Mouse (Mus musculus) frontal cortex, adult 2 months (tissue): Measurements from ENCODE around the gene Syn3. TPM values are rescaled to one million over a fixed set of nuclear protein-coding genes. Genes with fewer than 3 reads are reported as not detected.

ENCODE experiments used
- DNase-seq, 2 experiments: peaks; one replicate each; pipeline ENCODE4 v3.0.0; 2022; ENCODE audit warnings: low spot score in 1 of 2; ENCODE audit errors: extremely low spot score in 1 of 2
- polyA plus RNA-seq: library from polyadenylated mRNA; depleted of rRNA; stranded (reverse); fragments of >200 nt; gene quantifications from 2 replicates; pipeline ENCODE4 v1.2.3, GENCODE M21; 2012

Syn3 gene
- polyA plus RNA-seq, 1 experiment: 10.4 TPM

DNA sequence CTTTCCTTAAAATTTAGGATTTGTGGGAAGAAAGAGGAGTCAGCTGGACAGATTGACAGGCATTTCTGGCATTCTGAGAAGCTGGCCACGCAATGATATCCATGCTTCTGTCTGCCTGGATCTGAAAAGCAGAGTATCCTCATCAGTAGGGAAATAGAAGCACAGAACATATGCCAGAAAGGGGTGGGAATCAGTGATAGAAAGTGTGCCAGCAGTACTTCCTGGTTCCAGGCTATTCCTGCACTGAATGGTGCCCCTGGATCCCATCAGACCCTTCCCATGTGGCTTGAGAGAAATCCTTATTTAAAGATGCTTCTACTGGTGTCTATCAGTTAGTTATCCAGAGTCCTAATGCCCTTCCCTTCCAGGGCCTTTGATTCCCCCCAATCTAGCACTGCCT is 249.4 kb downstream of the Syn3 start:
- DNase-seq: no peak

DNA sequence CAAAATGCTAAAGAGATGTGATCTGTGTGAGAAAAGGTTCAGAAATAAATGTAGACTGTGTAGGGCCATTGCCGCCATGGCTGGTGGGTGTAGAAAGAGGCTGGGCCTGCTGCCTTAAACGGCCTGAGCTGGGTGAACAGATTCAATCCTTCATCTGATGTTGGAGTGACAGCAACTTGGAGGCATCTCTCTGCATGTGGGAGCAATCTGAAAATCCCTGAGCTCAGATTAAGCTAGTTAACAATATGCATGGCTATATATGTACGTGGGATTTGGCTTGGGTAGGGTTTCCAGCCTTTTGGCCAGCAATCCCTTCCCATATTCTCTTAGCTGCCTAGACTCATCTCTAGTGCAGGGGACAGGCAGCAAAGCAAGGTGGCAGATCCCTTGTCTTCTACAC is 249.9 kb downstream of the Syn3 start:
- DNase-seq: no peak

DNA sequence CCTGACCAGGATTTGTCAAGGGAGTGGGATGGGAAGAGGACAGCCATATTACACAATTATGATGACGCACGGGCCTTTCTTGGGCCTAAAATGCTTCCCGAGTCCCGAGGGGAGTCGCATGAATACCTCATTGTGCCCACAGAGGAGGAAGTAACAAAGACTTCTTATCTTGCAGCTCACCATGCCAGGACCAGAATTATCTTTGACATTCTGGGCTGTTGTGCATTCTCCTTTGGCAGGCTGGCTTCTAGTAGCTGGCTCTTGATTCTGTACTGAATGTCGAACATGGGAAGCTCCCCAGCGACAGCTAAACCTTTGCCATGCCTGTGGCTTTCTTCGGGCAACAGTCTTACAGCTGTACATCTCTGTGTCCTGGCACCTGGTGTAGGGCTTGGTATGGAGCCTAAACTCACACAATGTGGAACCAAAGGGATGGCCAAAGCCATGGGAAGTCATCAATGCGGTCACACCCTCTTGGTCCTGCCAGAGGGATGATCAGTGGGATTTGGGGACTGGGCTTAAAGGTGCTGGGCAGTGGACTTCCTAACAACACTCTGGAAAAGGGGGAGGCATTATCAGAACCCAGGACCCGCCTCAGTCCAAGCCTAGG is 250.5 kb downstream of the Syn3 start:
- DNase-seq: no peak

DNA sequence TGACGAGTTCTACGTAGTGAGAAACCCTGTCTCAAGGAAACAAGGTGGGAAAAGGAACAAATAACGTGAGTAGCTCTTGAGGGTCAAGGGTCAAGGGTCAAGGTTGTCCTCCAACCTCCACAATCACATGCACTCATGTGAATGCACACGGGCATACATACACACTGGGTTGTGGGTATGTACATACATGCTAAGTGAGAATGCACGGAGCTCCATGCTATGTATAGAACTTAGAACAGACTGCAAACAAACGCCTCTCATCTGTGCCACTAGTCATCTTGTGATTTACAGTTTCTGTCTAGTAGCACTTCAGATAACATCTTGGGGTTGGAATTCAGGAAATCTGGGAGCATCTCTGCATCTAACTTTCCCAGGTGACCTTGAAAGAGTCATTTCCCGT is 253.3 kb downstream of the Syn3 start:
- peak in 1 of 2 experiments; percentile 31 for DNase-seq

DNA sequence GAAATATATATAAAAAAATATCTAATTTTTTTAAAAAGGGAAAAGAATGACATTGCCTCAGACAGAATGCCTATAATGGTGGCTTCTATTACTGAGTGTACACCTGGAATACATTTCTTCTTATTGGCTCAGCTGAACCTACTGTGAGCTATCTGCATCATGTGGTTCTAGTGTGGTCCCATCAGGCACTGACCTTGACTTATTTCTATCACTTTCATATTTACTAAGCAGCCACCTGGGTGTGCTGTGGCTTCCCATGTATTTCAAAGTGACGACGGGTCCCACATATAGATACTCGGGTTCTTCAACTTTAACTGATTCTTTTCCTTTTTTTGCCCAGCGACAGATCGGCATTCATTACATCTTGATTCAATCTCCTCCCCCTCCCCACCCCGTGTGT is 255.2 kb downstream of the Syn3 start:
- DNase-seq: no peak

DNA sequence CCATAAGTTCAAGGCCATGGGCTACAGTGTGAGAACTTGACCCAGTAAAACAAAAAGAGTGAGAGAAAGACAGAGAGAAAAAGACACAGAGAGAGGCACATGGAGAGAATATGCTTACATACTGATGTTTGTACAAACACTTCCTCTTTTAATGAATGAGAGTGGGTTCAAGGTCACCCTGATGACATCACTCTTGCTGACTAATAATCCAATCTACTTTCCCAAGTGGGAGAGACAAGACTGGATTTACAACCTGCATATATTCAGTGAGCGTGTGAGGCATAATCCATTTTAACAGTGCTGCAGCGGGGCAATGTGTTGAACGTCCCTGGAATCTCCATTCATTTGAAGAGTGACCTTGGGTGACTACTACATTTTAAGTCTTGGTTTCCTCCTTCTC is 256.0 kb downstream of the Syn3 start:
- DNase-seq: no peak

DNA sequence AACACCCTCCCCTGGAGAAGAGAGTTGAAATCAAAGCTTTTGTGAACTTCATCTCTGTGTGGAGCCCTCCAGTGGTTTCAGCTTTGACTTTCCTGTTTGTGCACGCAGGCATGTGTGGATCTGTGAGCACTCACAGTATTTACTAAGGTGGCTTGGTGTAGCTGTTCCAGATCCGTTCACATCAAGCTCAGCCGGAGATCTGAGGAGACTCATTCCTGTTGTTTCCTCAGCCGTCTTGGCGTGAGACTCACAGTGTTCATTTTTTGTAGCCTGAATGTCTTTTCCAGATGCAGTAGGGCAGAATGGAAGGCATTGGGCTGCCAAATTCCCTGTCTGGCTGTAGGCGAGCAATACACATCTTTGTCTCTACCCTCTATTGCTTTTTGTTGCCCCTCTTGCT is 268.7 kb downstream of the Syn3 start:
- no peak for DNase-seq

DNA sequence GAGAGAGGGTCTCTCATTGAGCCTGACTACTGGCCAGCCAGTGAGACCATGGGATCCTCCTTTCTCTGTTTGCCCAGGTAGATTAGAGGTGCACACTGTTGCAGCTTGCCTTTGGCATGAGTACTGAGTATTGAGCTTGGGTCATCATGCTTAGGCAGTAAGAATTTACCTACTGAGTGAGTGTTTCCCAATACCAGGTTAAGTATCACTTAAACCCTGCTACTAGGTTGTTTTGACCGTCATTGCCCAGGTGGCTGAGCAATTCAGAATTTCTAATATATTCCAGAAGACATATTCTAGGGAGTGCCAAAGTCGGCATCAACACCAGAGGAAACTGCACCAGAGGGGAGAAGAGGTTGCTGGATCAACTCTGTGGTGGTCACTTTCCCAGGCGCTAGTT is 273.2 kb downstream of the Syn3 start:
- no peak for DNase-seq

DNA sequence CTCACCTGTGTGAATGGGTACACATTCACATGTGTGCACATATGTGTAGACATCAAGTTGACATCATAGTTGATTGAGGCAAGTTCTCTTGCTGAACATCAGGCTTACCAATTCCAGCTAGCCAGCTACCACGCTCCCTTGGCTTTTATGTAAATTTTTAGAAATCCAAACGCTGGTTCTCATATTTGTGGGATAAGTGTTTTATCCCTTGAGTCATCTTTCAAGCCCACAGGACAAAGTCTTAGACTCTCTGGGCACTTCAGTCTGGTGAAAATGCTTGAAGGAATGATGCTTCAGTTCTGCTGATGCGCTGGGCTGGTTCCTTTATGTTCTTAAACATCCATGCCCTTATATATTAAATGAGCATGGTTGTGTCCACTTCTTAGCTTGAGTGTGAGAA is 279.7 kb downstream of the Syn3 start:
- DNase-seq: no peak

DNA sequence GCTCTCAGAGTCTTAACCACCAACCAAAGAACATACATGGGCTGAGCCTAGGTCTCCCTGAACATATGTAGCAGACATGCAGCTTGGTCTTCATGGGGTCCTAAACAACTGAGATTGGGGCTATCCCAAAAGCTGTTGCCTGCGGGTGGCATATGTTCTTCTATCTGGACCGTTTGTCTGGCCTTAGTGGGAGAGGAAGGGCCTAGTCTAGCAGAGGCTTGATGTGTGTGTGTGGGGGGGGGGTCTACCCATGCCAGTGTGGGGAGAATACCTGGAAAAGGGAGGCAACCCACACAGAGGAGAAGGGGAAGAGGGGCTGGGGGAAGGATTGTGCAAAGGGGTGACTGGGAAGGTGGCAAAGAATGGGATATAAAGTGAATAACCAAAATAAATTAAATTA is 281.9 kb downstream of the Syn3 start:
- DNase-seq: no peak

DNA sequence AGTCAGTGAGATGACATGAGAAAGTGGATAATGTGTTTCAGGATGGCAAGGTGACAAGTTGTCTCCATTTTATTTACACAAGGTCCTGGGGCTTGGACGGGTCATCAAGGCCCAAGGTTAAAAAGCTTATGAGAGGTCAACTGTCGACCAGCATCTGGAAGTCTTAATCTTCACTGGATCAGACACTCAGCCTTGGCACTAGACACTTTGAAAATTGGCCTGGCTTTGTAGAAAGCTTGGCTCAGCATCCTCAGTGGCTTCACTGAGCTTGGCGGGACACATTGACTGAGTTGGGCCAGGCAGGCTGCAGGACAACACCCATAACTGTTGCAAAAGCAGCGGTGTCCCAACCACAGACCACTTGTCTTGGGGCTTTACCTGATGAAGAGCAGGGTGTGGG is 286.6 kb downstream of the Syn3 start:
- DNase-seq: no peak

DNA sequence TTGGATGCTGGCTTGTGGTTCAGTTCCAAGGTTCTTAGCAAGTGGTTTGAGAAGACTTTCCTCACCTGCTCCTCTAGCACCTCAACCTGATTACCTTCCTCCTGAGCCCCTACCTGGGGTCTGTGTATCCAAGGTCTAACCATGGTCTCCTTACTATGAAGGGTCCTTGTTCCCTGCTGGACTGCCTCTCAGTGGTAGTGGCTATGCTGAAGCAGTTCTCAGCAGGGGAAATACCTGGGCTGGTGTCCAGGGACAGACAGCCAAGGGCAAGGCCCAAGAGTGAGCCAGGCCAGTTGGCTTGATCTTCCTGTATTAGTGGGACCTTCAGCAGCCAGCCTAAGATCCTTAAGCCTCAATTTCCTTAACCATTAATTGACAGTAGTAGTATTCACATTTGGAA is 294.8 kb downstream of the Syn3 start:
- no peak for DNase-seq

DNA sequence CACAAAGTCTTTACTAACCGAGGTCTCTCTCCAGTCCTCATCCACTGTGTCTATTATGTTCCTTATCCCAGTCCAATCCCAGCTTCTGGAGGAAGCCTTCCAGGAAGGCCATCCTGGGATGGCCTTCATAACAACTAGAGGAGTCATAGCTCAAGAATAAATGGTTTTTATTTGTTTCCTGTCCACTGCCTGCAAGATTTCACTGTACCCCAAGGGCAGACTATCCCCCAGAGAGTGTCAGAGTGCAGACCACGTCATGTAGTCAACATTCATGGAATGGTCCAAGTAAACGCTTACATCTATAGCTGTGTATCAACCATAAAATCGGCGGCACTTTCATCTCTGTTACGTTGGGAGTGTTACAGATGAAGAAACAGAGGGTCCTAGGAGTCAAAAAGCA is 295.5 kb downstream of the Syn3 start:
- DNase-seq: no peak

DNA sequence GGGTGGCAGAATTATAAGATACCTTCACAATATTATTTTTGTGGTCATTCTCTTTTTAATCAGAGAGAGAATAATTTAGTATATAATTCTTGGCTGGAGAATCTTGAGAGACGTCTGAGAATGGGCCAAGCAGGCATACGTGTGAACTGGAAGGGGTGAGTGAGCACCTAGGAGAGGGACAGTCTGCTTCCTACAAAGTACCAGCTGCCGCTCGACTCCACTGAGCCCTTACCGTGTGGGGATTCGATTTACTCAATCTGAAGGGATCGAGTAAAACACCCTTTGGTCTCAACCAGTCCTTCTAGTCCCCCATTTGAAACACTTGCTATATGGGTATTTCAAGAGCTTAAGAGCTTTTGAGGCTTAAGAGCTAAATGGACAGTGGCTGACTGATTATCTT is 296.9 kb downstream of the Syn3 start:
- DNase-seq: no peak

DNA sequence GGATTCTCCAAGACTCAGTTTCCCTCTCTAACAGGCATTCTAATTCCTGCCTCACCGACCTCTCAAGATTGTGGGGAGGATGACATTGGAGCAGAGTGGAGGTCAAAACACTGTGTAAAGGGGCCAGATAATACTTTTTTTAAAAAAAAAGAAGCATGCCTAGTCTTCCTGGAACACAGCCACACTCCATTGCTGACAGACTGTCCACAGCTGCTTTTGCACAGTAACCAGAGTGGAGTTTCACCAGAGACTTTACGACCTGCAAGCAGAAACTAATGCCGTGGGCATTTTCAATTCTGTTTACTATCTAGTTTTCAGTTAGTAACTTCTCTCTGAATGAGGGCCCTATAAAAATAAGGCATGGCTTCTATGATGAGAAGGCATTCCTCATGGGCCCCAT is 297.7 kb downstream of the Syn3 start:
- DNase-seq: no peak

DNA sequence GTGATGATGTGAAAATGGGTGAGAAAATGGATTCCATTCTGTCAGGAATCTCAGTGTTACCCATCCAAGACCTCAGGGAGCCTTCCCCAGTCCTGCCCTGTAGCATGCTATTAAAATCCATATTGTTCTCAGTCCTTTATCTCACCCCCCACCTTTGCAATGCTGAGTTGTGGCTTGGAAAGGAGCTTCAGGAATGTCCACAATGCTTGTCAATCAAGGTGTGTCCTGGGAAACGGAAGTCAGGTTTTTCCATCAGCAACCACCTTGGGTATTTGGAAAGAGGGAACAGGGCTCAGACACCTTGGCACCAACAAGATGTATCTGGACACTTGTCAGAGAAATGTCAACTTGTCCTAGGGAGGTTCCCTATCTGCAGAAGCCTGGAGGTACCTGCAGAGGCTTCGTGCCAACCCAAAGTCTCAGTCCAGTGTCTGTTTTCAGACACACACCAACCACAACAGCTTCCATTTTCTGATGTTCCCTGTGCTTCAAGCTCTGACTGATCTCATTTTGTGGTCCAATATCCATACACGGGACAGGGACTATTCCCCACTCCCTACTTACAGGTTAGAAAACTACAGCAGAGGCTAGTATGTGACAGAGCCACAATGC is 302.2 kb downstream of the Syn3 start:
- no peak for DNase-seq

DNA sequence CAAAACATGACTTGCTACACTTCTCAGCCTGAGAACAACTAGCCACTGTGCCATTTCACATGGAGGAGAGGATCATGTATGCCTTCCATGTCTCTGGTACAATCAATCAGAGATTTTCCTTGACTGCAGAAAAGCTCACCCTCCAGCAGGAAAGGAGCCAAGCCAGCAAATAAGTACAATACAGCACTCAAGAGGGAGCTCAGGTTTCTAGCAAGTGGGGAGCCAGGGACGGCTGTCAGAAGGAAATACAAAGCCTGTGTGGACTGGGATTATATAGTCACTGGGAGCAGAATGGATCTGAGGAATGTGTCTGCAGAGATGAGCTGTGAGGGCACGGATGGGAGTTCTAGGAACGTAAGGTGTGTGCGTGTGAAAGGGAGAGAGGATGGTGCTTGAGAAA is 304.0 kb downstream of the Syn3 start:
- DNase-seq: no peak

DNA sequence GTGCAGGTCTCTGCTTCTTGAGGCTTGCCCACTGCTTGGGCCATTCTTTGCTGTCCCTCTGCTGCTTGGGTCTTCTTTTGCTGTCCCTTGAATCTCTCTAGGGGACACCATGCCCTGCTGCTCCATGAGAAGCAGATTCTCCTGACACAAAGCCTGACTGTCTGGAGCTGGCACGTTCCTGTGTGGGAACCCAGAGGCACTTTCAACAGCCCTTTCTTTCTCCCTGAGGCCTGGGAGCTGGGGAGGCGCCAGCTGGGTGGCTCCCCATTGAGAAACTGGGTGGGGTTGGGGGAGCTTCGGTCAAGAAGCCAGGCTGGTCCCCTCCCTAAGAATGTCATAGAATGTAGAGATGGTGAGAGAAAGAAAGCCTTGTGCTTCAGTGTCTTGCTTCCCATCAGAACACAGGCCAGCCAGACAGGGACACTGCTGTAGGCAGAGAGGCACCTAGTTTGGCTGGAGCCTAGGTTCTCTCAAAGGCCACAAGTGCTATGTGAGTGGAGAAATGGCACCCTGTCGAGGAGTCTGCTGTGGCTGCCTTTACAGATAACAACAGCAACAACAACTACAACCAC is 304.7 kb downstream of the Syn3 start:
- DNase-seq: no peak

DNA sequence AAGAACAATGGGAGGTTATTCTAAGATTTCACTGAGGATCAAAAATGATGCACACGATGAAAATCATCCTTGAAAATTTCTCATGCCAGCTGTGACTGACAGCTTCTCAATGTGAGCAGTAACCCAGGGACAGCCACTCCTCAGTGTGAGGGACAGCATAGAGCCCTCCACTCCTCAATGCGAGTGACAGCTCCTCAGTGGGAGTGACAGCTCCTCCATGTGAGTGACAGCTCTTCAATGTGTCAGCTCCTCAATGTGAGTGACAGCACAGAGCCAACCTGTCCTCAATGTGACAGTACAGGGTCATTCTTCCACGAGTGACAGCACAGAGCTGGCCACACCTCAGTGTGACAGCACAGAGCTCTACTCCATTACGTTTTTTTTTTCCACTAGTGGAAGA is 310.1 kb downstream of the Syn3 start:
- no peak for DNase-seq

DNA sequence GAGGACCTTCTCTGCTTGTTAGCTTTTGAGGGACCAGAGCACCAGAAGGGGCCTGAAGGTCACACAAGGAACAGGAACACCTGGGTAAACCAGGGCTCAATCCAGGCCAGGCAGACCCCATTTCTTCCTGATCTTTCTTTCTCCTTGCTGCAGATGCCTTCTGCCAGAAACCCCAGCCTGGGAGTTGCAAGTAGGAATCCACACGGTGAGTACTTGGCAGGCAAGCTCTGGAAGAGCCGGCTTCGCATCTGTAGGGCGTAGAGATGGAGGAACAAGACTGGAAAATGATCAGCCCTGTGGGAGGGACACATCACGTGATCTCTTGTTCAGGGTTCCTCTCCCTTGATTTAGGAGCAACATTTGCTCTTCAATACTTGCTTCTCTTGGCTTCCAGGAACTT is 310.8 kb downstream of the Syn3 start:
- DNase-seq: peak in 1 of 2 experiments; percentile 35

DNA sequence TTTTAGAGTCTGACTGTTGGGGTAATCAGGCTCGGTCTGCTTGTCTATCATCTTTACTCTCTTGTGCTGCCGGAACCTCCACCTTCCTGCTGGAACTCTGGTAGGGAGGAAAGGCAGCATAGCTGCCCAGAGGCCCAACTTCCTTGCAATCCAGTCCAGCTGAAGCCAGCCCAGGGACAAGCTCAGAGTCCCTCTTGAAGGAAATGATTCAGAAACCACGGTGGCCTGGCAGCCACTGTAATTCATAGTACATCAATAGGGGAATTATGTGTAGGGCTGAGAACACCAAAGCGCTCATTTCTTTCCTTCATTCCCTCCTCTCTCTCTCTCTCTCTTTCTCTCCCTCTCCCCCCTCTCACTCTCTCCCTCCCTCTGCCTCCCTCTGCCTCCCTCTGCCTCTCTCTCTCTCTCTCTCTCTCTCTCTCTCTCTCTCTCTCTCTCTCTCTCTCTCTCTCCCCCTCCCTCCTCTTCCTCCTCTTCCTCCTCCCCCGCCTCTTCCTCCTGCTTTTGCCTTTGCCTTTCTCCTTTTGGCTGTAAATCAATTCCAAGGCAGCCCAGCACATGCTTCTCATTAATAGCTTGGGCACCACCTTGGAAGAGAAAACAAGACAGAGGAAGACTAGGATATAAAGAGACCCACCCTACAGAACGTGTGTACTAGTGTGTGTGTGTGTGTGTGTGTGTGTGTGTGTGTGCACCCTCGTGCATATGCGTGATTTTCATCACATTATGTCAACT is 315.4 kb downstream of the Syn3 start:
- no peak for DNase-seq
